Comparison of ENCODE assay signal across 15 mouse cellular contexts in genomic region chr17:73519350-73519749, GRCm38 (mm10).
"Had no signal": no experiment of that assay in that cellular context is flagged by ENCODE, and none has a peak within 500 bp of the region (broad histone marks: within the 10 kb centered on the region; RNA-seq: fewer than 3 reads in every experiment).

No protein-coding gene starts in this region.

- ATAC-seq: hindbrain, embryonic 16.5 days; inflammation-experienced regulatory T-cells, adult 6 months; intestine, postnatal 0 days; liver, postnatal 0 days; midbrain, embryonic 15.5 days had no signal

- DNase-seq: kidney, adult 9 months; kidney, postnatal 36 days; layer of hippocampus, adult 9-11 months; layer of hippocampus, postnatal 36 days; liver; liver, embryonic 13.5 days; liver, postnatal 0 days; lung, postnatal 14 days; retina, postnatal 1 day; thymus, adult 2 months; thymus, postnatal 25 days had no signal
